Mouse (Mus musculus) left cerebral cortex, postnatal 36 days (tissue): ENCODE measurements around the gene Crtac1. TPM values are rescaled to one million over a fixed set of nuclear protein-coding genes. Genes with fewer than 3 reads are reported as not detected.

ENCODE experiments used
- DNase-seq, 2 experiments: peaks; one replicate each; pipeline ENCODE4 v3.0.0; 2021 to 2022; ENCODE audit warnings: low spot score in 2 of 2, mixed read lengths in 1 of 2
- intact Hi-C: fragments of 180-260 bp; cut with DNase I; formaldehyde crosslinking; loops from one replicate; pipeline ENCODE4 v1.15.1; 2025
- microRNA-seq: library from miRNA; unstranded; fragments of <30 nt; microRNA quantifications from one replicate; pipeline ENCODE4 v1.2.0, GENCODE M21; 2022
- total RNA-seq, 2 experiments: library from RNA; stranded (reverse); gene quantifications; 2 replicates each; pipeline ENCODE4 v1.2.3; 2021

The Crtac1 gene
- total RNA-seq, 2 experiments from 2014 or later: 67.7 to 77.0 TPM

DNA sequence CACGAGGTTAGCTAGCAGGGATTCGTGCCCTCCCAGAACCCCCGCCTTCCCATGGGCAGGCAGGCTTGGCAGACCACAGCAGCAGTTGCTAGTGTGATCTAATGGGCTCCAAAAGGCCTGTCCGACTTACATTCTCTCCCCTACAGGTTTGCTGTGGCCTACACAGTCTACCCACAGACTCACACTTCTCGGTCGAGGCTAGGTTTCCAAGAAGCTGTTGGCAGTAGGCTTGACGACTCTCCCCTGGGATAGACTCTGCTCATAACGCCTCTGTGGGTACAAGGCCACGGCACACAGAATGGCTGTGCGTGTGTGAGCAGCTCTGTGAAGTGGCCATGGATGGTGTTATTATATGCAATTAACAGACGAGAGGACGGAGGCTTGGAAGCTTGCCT, 174.3 kb downstream of the Crtac1 start:
- intact Hi-C loops: loop anchor here (5.0 kb wide), 1 partner anchor 35 kb away; no protein-coding TSS in a partner anchor
- DNase-seq: peak; percentile 46 to 49

DNA sequence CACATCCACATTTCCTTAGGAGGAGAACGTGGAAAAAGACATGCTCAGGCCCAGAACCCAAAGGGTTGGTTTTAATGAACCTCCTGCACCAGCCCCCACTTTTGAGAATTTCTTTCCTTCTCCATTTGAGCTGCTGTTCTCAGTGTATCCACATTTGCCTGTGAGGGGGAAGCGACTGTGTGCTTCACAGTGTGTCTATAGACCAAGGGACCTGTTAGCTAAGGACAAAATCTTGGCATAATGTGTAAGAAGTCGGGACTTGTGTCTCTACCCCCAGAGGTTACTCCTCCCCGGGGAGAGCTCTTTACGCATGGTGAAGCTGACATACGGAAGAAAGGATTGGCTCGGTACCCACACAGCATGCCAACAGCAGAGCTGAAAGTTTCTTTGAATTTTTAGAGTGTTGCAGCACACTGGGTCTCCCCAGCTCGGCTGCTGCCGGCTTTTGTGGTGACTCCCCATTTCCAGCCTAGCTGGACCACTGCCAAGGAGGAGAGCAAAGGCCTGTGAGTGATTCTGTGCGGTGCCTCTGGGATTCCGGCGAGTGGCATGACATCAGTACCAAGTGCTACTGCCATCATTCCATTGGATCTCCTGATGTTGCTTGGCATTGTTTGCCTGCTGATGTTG, 174.9 kb downstream of the Crtac1 start:
- intact Hi-C loops: loop anchor here (5.0 kb wide), 1 partner anchor 34 kb away; no protein-coding TSS in a partner anchor
- DNase-seq: peak in 1 of 2 experiments; percentile 59

DNA sequence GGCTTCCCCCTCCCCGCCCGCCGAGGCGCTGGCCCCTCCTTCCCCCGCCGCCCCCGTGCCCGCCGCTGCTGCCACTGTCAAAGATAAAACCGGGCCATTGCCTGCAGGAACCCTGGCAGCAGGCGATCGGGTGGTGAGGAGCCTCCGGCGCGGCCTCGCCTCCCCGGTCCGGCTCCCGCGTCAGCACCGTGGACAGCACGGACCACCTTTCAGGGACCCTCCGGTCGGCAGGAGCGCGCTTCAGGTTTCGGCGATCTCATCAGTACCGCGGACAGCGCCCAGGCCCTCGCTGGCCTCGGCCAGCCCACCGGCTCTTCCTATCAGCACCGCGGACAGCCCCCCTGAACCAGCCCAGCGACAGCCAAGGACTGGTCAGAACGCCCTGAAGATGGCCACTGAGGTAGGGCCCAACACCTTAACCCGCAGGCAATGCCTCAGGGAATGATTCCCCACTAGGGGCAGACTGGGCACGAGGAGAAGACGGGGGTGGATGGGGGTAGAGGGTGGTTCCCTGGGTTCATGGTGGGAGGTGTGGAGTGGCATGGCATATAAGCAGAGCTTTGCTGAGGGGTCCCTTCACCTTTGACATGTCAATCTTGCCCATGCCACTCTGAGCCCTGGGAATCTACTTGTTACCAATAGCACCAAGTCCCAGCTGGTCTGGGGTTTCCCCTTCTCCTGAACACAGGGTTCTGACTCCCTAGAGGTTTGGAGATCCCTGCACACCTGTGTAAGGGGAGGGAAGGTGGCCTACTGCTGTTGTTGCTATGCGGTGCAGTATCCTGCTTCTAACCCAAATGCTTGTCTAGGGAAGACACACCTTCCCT, 175.6 kb downstream of the Crtac1 start:
- DNase-seq: peak; percentile 56 to 69
- intact Hi-C loops: loop anchor here (5.0 kb wide), 1 partner anchor 34 kb away; no protein-coding TSS in a partner anchor

DNA sequence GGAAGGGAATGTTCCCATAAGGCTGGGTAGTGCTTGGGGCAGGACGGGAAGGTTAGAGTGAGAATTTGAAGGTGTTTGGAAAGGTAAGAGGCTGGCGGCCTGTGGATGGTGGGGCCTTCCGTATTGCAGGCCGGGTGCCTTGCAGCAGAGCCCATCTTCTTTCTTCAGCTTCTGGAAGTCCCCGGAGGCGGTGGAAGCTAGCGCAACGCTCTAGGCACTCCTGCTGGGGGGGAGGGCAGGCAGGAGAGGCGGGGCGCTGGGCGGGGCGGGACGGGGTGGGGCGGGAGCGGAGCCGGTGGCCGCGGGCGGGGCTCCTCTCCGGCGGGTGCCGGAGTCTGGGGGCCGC, 176.2 kb downstream of the Crtac1 start:
- intact Hi-C loops: loop anchor here (5.0 kb wide), 1 partner anchor 33 kb away; no protein-coding TSS in a partner anchor
- peak in 1 of 2 experiments; percentile 66 for DNase-seq

DNA sequence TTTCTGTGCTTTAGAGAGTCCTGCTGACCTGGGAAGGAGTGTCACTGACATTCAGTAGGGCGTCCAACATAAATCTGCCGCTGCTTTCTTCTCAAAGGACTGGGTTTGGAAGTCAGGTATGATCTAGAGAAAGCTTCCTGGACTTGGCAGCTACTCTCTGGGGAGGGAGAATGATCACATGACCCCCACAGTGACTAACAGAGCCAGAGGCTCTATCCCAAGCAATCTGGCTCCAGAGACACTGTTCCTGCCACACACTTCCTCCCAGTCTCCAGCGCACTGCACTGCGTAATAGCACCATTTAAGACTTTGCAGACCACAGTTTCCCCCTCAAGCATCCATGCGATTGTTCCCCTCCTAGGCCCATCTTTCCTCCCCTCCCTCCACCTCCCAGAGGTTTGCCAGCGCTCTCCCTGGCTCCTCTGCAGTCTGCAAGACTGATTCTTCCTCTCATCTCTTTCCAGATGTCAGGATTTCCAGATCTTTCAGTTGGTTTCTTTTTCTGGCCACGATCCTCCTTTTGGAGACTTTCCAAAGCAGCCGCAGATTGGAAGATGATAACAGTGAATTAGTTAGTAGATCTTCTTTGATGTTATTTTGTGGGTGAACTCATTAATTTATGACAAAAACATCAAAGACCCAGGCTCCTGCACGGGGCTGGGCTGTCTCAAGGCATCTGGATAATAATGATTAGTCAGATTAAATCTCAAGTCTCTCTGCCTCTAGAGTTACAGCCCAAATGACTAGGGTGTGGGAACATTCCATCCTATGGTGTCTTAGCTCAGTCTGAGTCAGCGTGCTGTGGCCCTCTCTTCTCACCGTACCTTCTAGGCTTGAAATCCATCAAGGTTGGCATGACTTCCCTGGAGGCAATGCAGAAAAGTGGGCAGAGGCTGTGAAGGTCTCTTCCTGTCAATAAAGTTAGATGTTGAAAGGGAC, 181.3 kb downstream of the Crtac1 start:
- intact Hi-C loops: no loop called here
- DNase-seq: no peak

DNA sequence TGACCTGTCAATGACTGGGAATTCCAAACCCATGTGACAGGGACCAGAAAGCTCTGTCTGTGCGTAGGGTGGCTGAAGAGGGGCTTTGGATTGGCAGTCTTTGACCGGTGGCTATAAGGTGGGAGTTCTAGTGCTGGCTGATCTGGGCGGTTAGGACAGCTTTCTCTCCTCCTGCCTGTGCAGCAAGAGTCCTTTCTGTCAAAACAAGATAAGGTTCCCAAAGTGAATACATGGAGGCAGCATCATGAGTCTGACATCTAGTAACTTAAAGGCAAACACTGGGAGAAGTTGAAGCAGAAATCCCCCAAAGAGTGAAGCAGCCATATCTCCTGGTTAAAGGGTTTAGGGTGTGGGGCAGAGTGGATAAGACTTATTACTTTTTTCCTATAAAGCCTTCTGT, 184.1 kb downstream of the Crtac1 start, which contains the start of gene Golga7b:
TSS of gene Golga7b (plus strand) at position 56 of the 400 bp plus-strand sequence.
- no peak for DNase-seq
- intact Hi-C loops: no loop called here

DNA sequence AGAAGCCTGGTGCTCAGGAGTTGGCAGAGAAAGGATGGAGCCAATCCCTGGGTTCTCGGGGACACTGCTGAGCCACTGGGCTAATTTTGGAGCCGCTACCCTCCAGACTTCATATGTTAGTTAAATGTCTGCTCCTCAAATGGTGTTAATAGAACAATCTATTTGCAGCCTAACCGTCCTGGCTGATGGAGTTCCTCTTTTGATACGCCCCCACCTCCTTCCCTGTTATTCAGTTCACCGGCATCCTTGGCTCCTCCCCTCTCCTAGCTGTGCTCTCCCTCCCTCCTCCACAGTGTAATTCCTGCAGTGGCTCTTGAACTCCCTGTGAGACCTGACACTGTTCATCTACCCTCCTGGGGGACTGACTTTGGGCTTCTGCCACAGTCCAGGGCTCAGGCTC, 185.0 kb downstream of the Crtac1 start:
- no peak for DNase-seq
- intact Hi-C loops: no loop called here

DNA sequence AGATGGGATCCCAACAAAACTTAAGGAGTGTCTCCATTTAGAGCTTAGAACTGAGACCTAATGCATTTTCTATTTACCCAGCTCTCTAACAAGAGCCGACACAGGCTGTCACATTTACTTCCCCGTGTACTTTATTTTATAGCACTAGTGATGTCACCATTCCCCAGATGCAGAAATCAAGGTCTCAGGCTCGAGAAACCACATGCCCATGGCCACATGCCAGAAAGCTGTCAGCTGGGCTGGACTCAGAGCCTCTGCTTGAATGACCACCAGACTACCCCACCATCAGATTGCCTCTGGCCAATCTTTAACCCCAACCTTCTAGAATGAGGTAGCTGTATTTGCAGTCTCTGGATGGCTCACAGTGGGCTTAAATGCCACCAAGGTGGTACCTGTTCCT, 188.2 kb downstream of the Crtac1 start:
- DNase-seq: no peak
- intact Hi-C loops: no loop called here

DNA sequence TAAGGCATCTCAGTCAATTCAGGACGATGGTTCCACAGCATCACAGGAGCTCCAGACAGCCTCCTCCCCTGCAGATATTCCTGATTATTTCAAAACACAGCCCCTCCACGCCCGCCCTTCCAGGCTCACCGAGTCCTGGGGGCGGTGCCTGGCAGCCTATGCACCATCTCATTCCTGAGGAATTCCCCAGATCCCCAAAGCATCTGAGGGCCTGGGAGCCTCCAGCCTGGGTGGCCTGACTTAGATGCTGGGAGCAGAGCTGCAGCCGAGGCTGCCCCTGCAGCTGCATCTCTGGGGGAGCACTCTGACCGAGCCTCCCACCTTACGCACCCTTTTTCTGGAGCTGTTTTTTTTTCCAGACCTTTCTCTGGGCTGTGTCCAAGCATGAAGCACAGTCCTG, 190.7 kb downstream of the Crtac1 start:
- intact Hi-C loops: no loop called here
- no peak for DNase-seq

DNA sequence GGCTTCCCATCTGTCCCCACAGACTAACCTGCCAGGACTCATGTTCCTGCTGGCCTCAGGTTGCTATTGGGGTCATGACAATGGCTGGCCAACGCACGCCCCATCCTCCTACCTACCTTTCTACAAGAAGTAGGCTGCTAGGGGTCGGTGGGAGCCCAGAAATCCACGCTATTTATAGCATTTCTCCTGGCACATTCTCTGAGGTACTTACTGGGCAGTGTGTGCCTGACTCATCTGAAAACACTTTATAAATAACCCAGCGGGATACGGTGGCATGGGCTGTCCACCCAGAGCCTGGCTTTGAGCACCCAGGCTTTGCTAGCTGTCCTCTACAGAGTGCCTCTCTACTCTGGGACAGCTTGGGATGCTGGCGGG, 193.3 kb downstream of the Crtac1 start:
- intact Hi-C loops: no loop called here
- peak; percentile 25 to 43 for DNase-seq

DNA sequence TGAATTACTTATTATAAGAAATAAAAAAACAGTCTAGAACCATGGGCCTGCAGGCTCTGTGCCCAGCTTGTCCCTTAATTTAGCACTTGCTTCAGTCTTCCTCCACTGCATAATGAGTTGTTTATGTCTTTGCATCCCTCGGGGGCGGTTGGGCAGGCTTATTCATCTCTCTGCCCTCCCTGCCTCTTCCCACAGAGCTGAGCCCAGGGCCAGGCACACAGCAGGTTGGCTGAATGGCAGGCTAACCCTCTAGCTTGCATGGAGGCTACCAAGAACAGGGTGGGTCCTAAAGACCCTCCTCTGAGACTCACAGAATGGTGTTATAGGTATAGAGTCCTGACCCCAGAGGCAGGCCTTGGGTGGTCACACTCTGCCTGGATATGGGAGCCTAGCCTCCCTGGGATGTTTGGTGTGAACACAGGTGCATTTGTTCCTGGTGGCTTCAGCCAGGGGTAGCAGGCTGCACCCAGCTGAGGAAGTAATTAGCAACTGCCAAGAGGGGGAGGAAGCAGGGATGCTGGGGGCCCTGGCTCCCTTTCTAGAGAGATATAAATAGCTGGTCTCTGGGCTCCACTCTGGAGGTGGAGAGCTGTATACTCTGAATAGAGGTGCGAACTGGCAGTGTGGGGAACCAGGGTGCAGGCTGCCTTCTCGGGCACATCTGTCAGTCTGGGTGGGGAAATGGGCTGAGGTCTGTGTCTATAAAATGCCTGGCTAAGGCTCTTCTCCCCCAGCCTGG, 193.8 kb downstream of the Crtac1 start:
- intact Hi-C loops: no loop called here
- peak; percentile 53 to 67 for DNase-seq

Small RNA genes lying within 50 kb of the gene (microRNA-seq; reads per million reads assigned to microRNA genes)
- gene Gm26339: not detected
- gene Mir3085: 7.9 reads per million, percentile 25 among the genes with 10 or more reads in this experiment

Other genes with a start within 250 kb of the Crtac1 start
- under 1 TPM; 0.27 to 0.76 TPM for gene Sfrp5, start 229.5 kb downstream of the Crtac1 start, total RNA-seq
- 100 to 1,000 TPM; 122 to 150 TPM for gene Golga7b, start 184.2 kb downstream of the Crtac1 start, total RNA-seq
- gene R3hcc1l, start 87.0 kb upstream of the Crtac1 start, total RNA-seq: 10 to 100 TPM; 17.6 to 29.2 TPM
- under 1 TPM; 0.20 to 0.36 TPM for gene Loxl4, start 181.0 kb upstream of the Crtac1 start, total RNA-seq